In genomic region chr11:69457006-69457579, GRCm38 (mm10) we compare ENCODE assay signal across 8 mouse cellular contexts. TPM values are rescaled to one million over a fixed set of nuclear protein-coding genes. Genes with fewer than 3 reads are reported as not detected.
A peak's percentile ranks its signal among the peaks of the same experiment; 100 is the strongest.
DNase-seq lines count a peak whose midpoint lies in the region; ATAC-seq lines count a peak whose summit lies in the region.

No protein-coding gene starts in this region.

- H3K4me3 ChIP-seq in embryonic facial prominence, embryonic 15.5 days (replicated peaks) = no peak overlapping the region
- no peak overlapping the region for H3K4me3 ChIP-seq in kidney, embryonic 14.5 days (ENCODE audit: low read length)
- no peak overlapping the region for H3K4me3 ChIP-seq in midbrain, embryonic 14.5 days (replicated peaks; ENCODE audit: low read depth, low read length)

- no peaks in the 10 kb centered on the region for H3K27me3 ChIP-seq in embryonic facial prominence, embryonic 15.5 days
- H3K27me3 ChIP-seq in kidney, embryonic 14.5 days (ENCODE audit: control insufficient read depth, insufficient read depth, low read length) = no peaks in the 10 kb centered on the region
- no peaks in the 10 kb centered on the region for H3K27me3 ChIP-seq in midbrain, embryonic 14.5 days (ENCODE audit: control insufficient read depth, insufficient read depth, low read length)

- H3K4me1 ChIP-seq in embryonic facial prominence, embryonic 15.5 days = peaks cover 31% of the 10 kb centered on the region
- H3K4me1 ChIP-seq in kidney, embryonic 14.5 days (ENCODE audit: control insufficient read depth, insufficient read depth, low read length) = peaks cover 8% of the 10 kb centered on the region; the same call in 1 of the 2 replicates
- H3K4me1 ChIP-seq in midbrain, embryonic 14.5 days (ENCODE audit: control insufficient read depth, insufficient read depth, low read length) = no peaks in the 10 kb centered on the region

- H3K27ac ChIP-seq in embryonic facial prominence, embryonic 15.5 days (replicated peaks) = peak overlapping the region; percentile 60
- H3K27ac ChIP-seq in kidney, embryonic 14.5 days (ENCODE audit: low read depth, low read length) = no peak overlapping the region
- peak overlapping the region; percentile 61 for H3K27ac ChIP-seq in midbrain, embryonic 14.5 days (replicated peaks; ENCODE audit: low read depth, low read length)

- H3K9ac ChIP-seq in embryonic facial prominence, embryonic 15.5 days = no peak overlapping the region
- H3K9ac ChIP-seq in kidney, embryonic 14.5 days (ENCODE audit: low read depth, low read length) = peak overlapping the region; percentile 4; the same call in 1 of the 2 replicates
- H3K9ac ChIP-seq in midbrain, embryonic 14.5 days (replicated peaks; ENCODE audit: low read length) = no peak overlapping the region

- H3K4me2 ChIP-seq in embryonic facial prominence, embryonic 15.5 days (replicated peaks) = no peak overlapping the region
- H3K4me2 ChIP-seq in kidney, embryonic 14.5 days (replicated peaks; ENCODE audit: low read depth, low read length) = no peak overlapping the region
- H3K4me2 ChIP-seq in midbrain, embryonic 14.5 days (ENCODE audit: low read length) = no peak overlapping the region

- peak; percentile 53 for DNase-seq in lung, postnatal 10 days
- DNase-seq in lung, adult 18-20 months = no peak
- peak; percentile 66 for DNase-seq in midbrain, embryonic 14.5 days
- no peak for DNase-seq in spleen, postnatal 4 days (ENCODE audit: low spot score in 2 of 2)
- DNase-seq in layer of hippocampus, adult 18-20 months (ENCODE audit: low spot score in 2 of 2) = no peak
- DNase-seq in cerebellum, adult 8-10 months = no peak

- no peak for ATAC-seq in embryonic facial prominence, embryonic 15.5 days (ENCODE audit: insufficient number of reproducible peaks, low FRiP score, low TSS enrichment, low read depth)
- peak; percentile 54; the same call in 1 of the 2 replicates for ATAC-seq in kidney, embryonic 14.5 days (ENCODE audit: low FRiP score, low TSS enrichment)
- ATAC-seq in midbrain, embryonic 14.5 days (ENCODE audit: low FRiP score, low TSS enrichment) = no peak

- H3K9me3 ChIP-seq in embryonic facial prominence, embryonic 15.5 days (replicated peaks) = no peaks in the 10 kb centered on the region
- H3K9me3 ChIP-seq in kidney, embryonic 14.5 days (ENCODE audit: control insufficient read depth, low read length) = no peaks in the 10 kb centered on the region
- H3K9me3 ChIP-seq in midbrain, embryonic 14.5 days (ENCODE audit: control insufficient read depth, low read length) = no peaks in the 10 kb centered on the region

- no peaks in the 10 kb centered on the region for H3K36me3 ChIP-seq in embryonic facial prominence, embryonic 15.5 days
- H3K36me3 ChIP-seq in kidney, embryonic 14.5 days (ENCODE audit: control insufficient read depth, insufficient read depth, low read length) = no peaks in the 10 kb centered on the region
- H3K36me3 ChIP-seq in midbrain, embryonic 14.5 days (ENCODE audit: control insufficient read depth, insufficient read depth, low read length) = no peaks in the 10 kb centered on the region

- WGBS in embryonic facial prominence, embryonic 15.5 days = 30% methylated on average over 6 of the region's 6 CpGs
- WGBS in kidney, embryonic 14.5 days = 53% methylated on average over 6 of the region's 6 CpGs
- 14% methylated on average over 6 of the region's 6 CpGs for WGBS in midbrain, embryonic 14.5 days

RNA-seq across cellular contexts. Expression of gene Kdm6b, which starts 43.6 kb away (rescaled TPM):
- polyA plus RNA-seq in embryonic facial prominence, embryonic 15.5 days (2015; fragmentation: Nextera tagmentation; extraction: Ambion mirVana) = 35.5 and 37.2 TPM in 2 replicates
- 36.1 and 37.4 TPM in 2 replicates for polyA plus RNA-seq in kidney, embryonic 14.5 days (2014; fragmentation: Nextera tagmentation; extraction: Ambion mirVana)
- polyA plus RNA-seq in midbrain, embryonic 14.5 days (2014; fragmentation: Nextera tagmentation; extraction: Ambion mirVana) = 41.1 and 41.2 TPM in 2 replicates
- 10 to 100 TPM; 35.7 to 39.3 TPM for total RNA-seq in layer of hippocampus, adult 18-20 months (2021)

RNA-seq across cellular contexts. Expression of gene Tmem88, which starts 59.1 kb away (rescaled TPM):
- 19.5 and 20.0 TPM in 2 replicates for polyA plus RNA-seq in embryonic facial prominence, embryonic 15.5 days (2015; fragmentation: Nextera tagmentation; extraction: Ambion mirVana)
- polyA plus RNA-seq in kidney, embryonic 14.5 days (2014; fragmentation: Nextera tagmentation; extraction: Ambion mirVana) = 36.8 and 39.6 TPM in 2 replicates
- polyA plus RNA-seq in midbrain, embryonic 14.5 days (2014; fragmentation: Nextera tagmentation; extraction: Ambion mirVana) = 2.6 and 4.9 TPM in 2 replicates
- 1 to 10 TPM; 2.5 to 2.7 TPM for total RNA-seq in layer of hippocampus, adult 18-20 months (2021)

Comparison
In these comparisons a context has a peak if more than half of its experiments do, and no peak if none do; other contexts are left out.
1. DNase-seq: peak in lung, postnatal 10 days (single experiment) and midbrain, embryonic 14.5 days (single experiment); none in lung, adult 18-20 months (0 of 2), spleen, postnatal 4 days (0 of 2), layer of hippocampus, adult 18-20 months (0 of 2) and cerebellum, adult 8-10 months (single experiment).